Mouse (Mus musculus): ENCODE results near the gene AK157302.
"Not testable (repeated sequence)": the region's sequence is repeated elsewhere in the genome, so short reads cannot be mapped to it uniquely, and the experiment has no call there.

AK157302 gene

GRCm38 (mm10) chr13:21495080-21495479 is at the start of gene AK157302:
Gene AK157302, plus strand, starts transcription at chr13:21495223.
- in situ Hi-C loops (cut with MboI, MseI) = no loop called here

GRCm38 (mm10) chr13:21446796-21447195 is 48.2 kb upstream of the AK157302 start:
- in situ Hi-C loops (cut with MboI, MseI) = loop anchor here (10.0 kb wide), 1 partner anchor 82 kb away; the partner anchor contains the start of gene Zscan12

GRCm38 (mm10) chr13:21447856-21448614 is 47.0 kb upstream of the AK157302 start:
- in situ Hi-C loops (cut with MboI, MseI) = loop anchor here (10.0 kb wide), 1 partner anchor 83 kb away; the partner anchor contains the start of gene Zscan12

GRCm38 (mm10) chr13:21453042-21453441 is 42.0 kb upstream of the AK157302 start:
- in situ Hi-C loops (cut with MboI, MseI) = no loop called here

- in situ Hi-C loops (cut with MboI, MseI) = no loop called here
These were observed 41.6 kb upstream of the AK157302 start, which contains the start of gene Zscan26 for GRCm38 (mm10) chr13:21453449-21453848. Gene Zscan26, minus strand, starts transcription at chr13:21453730.

- in situ Hi-C loops (cut with MboI, MseI) = no loop called here
These were observed 40.9 kb upstream of the AK157302 start for GRCm38 (mm10) chr13:21454133-21454532.

- in situ Hi-C loops (cut with MboI, MseI) = no loop called here
These were observed 38.7 kb upstream of the AK157302 start for GRCm38 (mm10) chr13:21456347-21456746.

- in situ Hi-C loops (cut with MboI, MseI) = not testable (repeated sequence)
These were observed 32.5 kb upstream of the AK157302 start for GRCm38 (mm10) chr13:21462516-21462915.

- in situ Hi-C loops (cut with MboI, MseI) = no loop called here
These were observed 27.7 kb upstream of the AK157302 start for GRCm38 (mm10) chr13:21467336-21467735.

- in situ Hi-C loops (cut with MboI, MseI) = no loop called here
These were observed 26.7 kb upstream of the AK157302 start, which contains the start of gene Nkapl for GRCm38 (mm10) chr13:21468061-21469019. Gene Nkapl, minus strand, starts transcription at chr13:21468509.

GRCm38 (mm10) chr13:21469097-21469496 is 25.9 kb upstream of the AK157302 start:
- in situ Hi-C loops (cut with MboI, MseI) = no loop called here

- in situ Hi-C loops (cut with MboI, MseI) = no loop called here
These were observed 22.6 kb upstream of the AK157302 start for GRCm38 (mm10) chr13:21472427-21472826.

GRCm38 (mm10) chr13:21478759-21479670 is 16.0 kb upstream of the AK157302 start, which contains the start of the genes Zkscan4 and Gm10065:
Gene Zkscan4, plus strand, starts transcription at chr13:21478907.
Gene Gm10065, minus strand, starts transcription at chr13:21479441.
- in situ Hi-C loops (cut with MboI, MseI) = not testable (repeated sequence)

- in situ Hi-C loops (cut with MboI, MseI) = no loop called here
These were observed 8.1 kb upstream of the AK157302 start for GRCm38 (mm10) chr13:21486881-21487280.

- in situ Hi-C loops (cut with MboI, MseI) = no loop called here
These were observed 2.2 kb upstream of the AK157302 start for GRCm38 (mm10) chr13:21492847-21493246.

GRCm38 (mm10) chr13:21501182-21501581 is 6.2 kb downstream of the AK157302 start, which contains the start of gene Gm11273:
Gene Gm11273, minus strand, starts transcription at chr13:21501418.
- in situ Hi-C loops (cut with MboI, MseI) = not testable (repeated sequence)

- in situ Hi-C loops (cut with MboI, MseI) = no loop called here
These were observed 7.3 kb downstream of the AK157302 start for GRCm38 (mm10) chr13:21502296-21502695.

- in situ Hi-C loops (cut with MboI, MseI) = no loop called here
These were observed 11.2 kb downstream of the AK157302 start for GRCm38 (mm10) chr13:21506221-21506649.

- in situ Hi-C loops (cut with MboI, MseI) = no loop called here
These were observed 35.1 kb downstream of the AK157302 start for GRCm38 (mm10) chr13:21530136-21530535.

- in situ Hi-C loops (cut with MboI, MseI) = no loop called here
These were observed 35.8 kb downstream of the AK157302 start, which contains the start of gene Zkscan8 for GRCm38 (mm10) chr13:21530781-21531201. Gene Zkscan8, minus strand, starts transcription at chr13:21531120.
